Mouse (Mus musculus): Measurements from ENCODE around the gene Eya3. TPM values are rescaled to one million over a fixed set of nuclear protein-coding genes. Genes with fewer than 3 reads are reported as not detected.
"Not testable (repeated sequence)": the region's sequence is repeated elsewhere in the genome, so short reads cannot be mapped to it uniquely, and the experiment has no call there.

The Eya3 gene
- total RNA-seq, 2 experiments from 2014 or later = 13.5 to 16.8 TPM

DNA sequence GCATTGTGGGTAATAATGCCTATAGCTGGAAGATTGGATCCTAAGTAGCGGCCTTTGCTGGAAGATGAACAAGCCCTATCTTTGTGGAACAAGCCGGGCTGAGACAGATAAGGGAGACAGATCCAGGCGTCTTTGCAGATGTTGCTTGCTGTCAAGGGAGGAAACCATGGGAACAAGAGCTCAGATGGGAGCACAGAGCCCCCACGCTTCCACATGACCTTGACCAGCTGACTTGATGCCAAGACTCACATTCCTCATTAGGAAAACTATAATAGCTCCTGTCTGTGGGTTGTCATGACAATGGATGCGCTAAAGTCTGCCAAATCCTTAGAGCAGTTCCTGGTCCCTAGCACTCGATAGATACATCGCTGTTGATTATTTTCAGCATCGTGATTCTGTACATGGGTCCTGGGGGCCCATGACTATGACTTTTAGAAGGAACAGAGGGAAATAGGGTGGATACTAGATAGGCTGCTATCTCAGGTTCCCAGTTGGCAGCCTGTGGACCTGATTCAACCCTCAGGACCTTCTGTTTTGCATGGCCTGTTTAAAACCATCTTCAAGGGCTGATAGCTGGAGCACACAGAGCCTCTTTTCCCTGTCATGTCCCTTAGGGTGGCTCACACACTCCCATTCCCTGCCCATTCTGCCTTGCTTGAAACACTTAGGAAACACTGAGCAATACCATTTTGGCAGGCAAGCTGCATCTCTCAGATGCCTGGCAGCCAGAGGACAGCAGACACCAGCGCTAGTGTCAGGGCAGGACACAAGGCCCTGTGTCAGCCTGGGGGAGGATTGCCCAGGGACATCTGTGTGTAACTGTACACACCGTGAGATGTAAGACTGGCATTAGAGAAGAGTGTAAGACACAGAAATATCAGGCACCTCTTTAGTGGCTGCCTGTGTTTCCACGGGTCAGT is 105.5 kb downstream of the Eya3 start:
- DNase-seq = no peak

DNA sequence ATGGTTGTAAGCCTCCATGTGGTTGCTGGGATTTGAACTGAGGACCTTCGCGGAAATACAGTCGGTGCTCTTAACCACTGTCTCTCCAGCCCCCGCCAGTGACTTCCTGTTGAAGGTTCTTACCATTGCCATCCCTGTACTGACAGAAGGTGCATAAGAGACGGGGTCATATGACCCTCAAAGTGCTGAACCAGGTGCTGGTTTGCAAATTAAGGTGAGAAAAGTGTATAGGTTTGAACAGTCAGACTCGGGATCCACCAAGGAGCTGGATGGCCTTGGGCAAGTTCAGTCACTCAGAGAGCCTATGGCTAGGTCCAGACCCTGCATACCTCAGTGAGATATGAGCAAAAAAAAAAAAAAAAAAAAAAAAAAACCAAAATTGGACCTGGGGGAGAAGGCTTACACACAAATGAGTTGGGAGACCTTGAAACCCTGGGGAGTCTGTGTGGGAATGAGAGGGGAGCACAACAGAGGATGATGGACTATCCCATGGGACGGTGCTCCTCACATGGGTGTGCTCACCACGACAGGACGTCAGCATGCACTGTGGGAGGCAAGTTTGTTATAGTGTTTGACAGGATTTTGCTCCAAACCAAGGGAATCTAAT is 108.2 kb downstream of the Eya3 start:
- no peak for DNase-seq

DNA sequence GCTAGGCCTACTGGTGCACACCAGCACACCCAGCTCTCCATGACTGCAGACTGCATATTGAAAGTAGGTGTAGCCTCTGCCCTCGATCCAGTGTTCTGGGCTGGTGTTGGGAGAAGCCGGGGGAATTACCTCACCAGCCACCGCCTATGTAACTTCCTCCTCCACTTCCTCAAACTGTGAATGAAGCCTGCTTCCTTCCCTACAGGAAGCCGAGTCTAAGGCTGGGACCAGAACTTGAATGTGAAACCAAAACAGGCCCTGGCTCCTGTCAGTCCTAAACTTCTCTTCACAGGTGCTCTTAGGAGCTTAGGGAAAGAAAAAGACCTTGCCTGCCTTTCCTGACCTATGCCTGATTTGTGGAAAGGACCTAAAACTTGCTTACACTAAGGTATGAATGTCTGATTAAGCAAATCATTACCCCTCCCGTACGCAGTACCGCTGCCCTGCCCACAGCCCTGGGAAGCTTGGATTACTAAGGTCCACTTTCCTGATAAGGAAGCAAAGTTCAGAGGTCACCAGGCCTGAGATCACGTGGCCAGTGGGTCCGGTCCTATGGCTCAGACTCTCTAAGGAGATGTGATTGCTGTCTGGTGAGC is 109.0 kb downstream of the Eya3 start:
- DNase-seq = no peak

DNA sequence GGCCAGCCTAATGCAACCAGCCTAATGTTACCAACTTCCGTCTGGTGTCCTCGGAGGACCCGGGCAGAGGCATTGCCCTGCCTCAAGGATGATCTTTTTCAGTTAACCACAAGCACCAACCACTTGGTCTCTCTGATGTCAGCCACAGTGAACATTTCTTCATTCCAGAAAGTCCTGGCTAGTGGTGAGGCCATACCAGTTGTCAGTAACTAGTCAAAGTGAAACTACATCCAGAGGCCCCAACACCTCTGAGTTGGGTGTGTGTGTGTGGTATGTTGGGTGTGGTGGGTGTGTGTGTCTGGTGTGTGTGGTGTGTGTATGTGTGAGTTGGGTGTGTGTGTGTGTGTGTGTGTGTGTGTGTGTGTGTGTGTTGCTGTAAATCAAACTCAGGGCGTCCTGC is 110.0 kb downstream of the Eya3 start:
- no peak for DNase-seq

DNA sequence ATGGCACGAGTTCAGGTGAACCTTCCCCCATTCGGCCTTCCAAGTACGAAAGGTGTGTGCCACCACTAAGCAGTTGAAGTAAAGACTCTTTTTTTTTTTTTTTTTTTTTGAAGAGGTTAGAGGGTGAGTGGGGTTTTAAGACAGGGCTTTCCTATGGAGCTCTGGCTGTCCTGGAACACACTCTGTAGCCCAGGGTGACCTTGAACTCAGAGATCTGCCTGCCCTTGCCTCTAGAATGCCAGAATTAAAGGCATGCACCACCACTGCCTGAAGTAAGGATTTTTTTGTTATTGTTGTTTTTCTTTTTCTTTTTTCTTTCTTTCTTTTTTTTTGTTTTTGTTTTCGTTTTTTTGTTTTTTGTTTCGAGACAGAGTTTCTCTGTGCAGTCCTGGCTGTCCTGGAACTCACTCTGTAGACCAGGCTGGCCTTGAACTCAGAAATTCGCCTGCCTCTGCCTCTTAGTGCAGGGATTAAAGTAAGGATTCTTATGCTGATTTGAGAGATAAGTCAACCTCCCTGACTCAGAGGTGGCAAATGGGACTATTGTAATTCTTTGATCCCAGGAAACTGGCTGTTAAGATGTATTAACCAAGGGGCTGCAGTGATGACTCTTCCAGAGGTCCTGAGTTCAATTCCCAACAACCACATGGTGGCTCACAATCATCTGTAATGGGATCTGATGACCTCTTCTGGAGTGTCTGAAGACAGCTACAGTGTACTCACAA is 110.6 kb downstream of the Eya3 start:
- no peak for DNase-seq

DNA sequence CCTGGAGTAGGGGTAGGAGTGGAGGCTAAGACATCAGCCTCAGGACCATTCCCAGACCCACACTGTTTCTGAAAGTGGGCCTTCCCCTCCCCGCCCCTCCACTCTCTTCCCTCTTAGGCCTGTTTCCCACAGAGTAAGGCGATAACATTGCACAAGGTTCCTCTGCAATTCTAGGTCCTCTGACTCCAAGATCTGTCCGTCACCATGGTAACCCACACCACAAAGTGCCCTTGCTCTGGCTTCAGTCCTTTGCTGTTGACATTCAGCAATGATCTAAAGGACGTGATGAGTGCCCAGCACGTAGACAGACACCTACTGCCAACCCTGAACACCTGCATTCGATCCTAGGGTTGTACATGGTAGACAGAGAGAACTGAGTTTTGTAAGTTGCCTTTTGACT is 114.2 kb downstream of the Eya3 start:
- DNase-seq = no peak

DNA sequence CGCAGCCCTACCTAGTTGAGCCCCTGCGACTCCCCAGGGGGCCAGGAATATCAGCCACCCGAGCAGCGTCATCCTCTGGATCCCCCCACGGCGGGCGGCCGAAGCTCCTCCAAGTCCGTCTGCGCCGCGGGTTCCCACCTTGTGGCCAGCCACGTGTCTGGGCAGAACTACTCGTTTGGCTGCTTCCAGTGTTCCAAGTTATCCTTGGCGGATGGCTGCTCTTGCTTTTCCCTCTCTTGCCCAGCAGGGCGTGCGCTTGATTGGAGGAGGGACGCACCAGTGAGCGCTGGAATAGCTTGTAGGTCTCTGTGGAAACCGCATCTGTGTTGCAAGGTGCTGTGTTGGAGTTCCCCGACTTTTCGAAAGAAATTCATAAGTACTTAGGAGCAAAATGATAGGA is 118.2 kb downstream of the Eya3 start, which contains the start of gene Smpdl3b:
Gene Smpdl3b, minus strand, starts transcription at position 279 of the 400 bp plus-strand sequence.
- DNase-seq = peak; percentile 67

DNA sequence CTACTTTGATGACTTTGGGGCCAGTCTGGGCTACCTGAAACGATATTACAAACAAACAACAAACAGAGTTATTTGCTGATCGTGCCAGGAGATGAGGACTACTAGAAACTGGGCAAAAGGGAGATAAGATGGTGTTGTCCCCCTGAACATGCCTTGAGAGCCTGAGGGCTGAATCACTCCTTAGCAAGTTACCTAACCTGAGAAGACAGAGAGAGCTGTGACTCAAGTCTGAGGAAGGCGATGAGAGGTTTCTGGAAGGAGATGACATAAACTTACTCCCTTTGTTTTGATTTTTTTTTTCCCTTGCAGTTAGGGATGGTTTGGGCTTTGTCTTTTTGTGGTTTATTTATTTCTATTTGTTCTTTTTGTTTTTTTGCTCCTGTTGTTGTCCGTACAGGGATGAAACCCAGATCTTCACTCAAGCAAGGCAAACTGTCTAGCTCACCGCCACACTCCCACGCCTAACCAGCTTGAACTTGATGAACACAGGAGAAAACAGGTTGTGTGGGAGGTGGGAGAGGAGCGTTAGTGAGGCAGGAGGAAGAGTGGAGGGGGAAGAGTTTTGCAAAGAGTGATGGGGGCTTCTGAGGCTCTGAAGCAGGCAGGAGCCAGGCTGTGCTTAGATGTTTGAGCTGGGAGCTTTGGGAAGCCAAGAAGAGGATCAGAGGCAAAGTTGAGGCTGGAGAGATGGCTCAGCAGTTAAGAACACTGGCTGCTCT is 119.0 kb downstream of the Eya3 start:
- no peak for DNase-seq

DNA sequence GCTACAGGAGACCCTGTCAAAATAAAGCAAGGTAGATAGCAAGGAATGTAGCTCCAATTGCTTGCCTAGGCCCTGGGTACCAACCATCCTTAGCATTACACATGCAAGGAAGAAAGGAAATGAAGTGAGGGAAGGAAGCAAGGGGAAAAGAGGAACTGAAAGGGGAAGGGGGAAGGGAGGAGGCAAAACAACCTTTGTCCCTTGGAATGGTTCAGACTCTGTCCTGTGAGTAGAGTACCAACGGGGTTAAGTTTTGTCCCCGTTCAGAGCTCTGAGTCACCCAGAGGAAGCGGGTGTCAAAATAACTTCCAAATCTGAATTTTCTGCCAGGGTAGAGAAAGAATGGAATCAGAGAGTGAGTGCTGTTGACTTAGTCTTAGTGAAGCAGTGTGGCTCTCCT is 121.5 kb downstream of the Eya3 start:
- DNase-seq = no peak

DNA sequence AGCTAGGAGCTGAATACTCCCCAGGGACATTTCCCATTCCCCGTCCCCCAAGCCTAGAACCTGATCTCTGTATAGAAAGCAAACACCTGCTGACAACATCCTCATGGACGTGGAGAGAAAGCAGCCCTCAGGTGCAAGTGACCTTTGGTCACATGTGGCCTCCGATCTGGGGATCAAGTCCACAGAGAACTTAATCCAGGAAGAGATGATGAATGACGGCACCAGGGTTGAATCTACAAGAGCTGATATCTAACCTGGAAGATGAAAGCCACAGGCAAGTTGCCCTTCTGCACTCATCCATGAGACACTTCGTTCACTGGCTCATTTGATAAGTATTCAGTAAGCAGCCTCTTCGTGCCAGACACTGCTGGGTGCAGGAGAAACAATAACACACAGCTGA is 123.8 kb downstream of the Eya3 start:
- DNase-seq = no peak

DNA sequence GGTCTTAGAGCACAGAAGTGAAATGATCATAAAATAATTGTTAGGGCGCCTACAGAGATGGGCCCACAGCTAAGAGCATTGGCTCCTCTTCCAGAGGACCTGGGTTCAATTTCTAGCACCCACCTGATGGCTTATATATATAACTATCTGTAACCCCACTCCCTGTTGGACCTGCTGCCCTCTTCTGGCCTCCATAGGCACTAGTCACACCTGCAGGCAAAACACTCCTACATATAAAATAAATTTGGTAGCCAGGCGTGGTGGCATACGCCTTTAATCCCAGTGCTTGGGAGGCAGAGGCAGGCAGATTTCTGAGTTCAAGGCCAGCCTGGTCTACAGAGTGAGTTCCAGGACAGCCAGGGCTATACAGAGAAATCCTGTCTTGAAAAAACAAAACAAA is 124.3 kb downstream of the Eya3 start:
- not testable (repeated sequence) for DNase-seq

DNA sequence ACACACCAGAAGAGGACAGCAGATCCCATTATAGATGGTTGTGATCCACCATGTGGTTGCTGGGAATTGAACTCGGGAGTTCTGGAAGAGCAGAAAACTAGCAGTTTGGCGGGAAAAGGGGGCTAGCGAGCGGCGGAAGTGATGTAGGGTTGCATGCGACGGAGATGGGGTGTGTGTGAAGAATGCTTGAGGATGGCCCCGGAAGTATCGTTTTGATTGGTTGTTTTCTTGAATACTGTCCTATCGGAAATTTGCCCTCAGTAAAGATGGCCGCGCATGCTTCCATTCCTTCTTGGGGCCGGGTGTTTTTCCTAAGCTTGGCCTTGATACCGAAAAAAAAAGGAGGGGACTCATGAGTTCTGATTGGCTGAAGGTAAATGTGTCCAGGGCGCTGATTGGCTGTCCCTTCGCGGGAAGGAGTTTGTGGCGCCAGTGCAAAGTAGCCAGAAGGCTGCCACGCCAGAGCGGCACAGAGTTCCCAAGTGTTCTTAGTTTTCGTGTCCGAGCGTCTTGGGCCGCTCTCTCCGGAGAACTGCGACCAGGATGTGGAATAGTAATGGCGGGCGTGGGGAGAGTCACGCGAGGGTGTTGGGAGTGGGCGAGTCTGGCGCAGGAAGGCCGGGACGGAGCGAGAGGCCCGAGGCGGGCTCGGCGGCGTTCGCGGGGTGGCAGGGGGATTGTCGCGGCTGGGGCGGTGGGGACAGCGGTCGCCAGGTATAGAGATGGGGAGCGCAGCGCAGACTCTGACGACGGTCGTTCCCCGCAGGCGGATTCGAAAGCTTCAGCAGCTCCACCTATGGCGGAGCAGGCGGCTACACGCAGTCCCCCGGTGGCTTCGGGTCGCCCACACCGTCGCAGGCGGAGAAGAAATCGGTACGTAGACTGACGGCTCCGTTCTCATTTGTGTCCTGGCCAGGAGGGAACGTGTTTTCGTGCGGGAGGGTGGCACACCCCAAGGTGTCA is 129.4 kb downstream of the Eya3 start, which contains the start of gene Rpa2:
Gene Rpa2, plus strand, starts transcription at position 419 of the 963 bp plus-strand sequence.
- peak; percentile 98 for DNase-seq

DNA sequence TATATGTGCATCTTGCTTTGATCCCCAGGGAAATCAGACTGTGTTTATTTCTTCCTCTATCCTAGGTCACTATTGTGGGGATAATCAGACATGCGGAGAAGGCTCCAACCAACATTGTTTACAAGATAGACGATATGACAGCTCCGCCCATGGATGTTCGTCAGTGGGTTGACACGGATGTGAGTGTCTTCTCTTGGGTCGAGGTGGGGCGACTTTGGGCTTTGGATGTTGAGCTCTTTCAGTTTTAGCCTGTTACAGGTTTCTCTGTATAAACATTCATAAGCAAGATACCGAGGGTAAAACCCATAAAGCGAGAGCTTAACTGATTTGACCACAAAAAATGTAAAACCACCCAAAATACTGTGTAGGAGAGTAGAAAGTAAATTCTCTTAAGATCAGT is 133.0 kb downstream of the Eya3 start:
- no peak for DNase-seq

Other genes starting within 250 kb of the Eya3 start
- gene Phactr4, start 216.5 kb upstream of the Eya3 start, total RNA-seq (2021) = 10 to 100 TPM; 16.3 to 18.4 TPM
- gene Med18, start 175.1 kb upstream of the Eya3 start, total RNA-seq (2021) = 1 to 10 TPM; 5.1 to 6.5 TPM
- gene Sesn2, start 128.5 kb upstream of the Eya3 start, total RNA-seq (2021) = 1 to 10 TPM; 2.2 to 2.6 TPM
- 100 to 1,000 TPM; 115 to 139 TPM for gene Atpif1, start 105.3 kb upstream of the Eya3 start, total RNA-seq (2021)
- gene Dnajc8, start 103.4 kb upstream of the Eya3 start, total RNA-seq (2021) = 10 to 100 TPM; 70.0 to 74.9 TPM
- gene Ptafr, start 74.9 kb upstream of the Eya3 start, total RNA-seq (2021) = 1 to 10 TPM; 2.0 to 2.8 TPM
- 1 to 10 TPM; 2.3 to 2.6 TPM for gene Xkr8, start 93.6 kb downstream of the Eya3 start, total RNA-seq (2021)
- gene Smpdl3b, start 118.3 kb downstream of the Eya3 start, total RNA-seq (2021) = 1 to 10 TPM; 2.8 to 3.6 TPM
- 10 to 100 TPM; 16.2 to 16.8 TPM for gene Rpa2, start 129.3 kb downstream of the Eya3 start, total RNA-seq (2021)
- 1 to 10 TPM; 1.6 to 2.8 TPM for gene Themis2, start 157.4 kb downstream of the Eya3 start, total RNA-seq (2021)
- gene Ppp1r8, start 204.2 kb downstream of the Eya3 start, total RNA-seq (2021) = 10 to 100 TPM; 20.7 to 22.7 TPM
- 10 to 100 TPM; 28.5 to 32.9 TPM for gene Stx12, start 245.5 kb downstream of the Eya3 start, total RNA-seq (2021)

All from gastrocnemius, postnatal 10 days (tissue).